8 mouse cellular contexts compared by ENCODE assay signal in the genomic region with DNA sequence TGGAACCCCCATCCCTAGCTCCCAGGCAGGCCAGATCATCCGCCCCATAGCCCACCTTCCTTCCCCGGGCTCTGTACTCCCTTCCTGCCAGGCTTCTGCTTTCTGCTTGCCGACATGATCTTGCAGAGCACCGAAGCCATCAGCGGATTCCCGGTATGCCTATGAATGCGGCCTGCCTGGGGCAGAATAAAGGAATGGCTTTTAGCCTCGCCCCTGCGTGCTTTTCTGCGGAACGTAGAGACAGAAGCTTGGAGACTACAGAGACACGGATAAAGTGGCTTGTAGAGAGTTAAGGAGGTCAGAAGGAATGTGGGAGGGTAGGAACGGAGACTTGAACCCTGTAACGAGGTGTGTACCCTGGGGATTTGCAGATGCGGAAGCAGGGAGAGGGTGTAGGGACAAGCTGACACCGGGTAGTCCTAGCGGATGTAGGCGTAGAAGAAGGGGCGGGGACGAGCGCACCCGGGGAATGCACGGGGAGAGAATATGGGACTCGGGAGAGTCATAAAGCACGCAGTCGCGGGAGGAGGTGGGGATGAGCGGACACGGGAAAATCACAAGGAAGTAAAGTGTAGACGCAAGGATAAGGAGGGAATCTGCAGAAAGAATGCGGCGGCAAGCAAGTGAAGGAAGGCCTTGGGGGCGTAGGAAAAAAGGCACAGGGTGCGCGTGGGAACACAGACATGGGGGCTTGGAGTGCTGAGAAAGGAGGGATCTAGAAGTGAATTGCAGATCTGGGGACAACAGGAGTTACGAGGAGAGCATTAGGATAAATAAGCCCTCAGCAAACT. TPM values are rescaled to one million over a fixed set of nuclear protein-coding genes. Genes with fewer than 3 reads are reported as not detected.
A peak's percentile ranks its signal among the peaks of the same experiment; 100 is the strongest.
DNase-seq lines count a peak whose midpoint lies in the region; ATAC-seq lines count a peak whose summit lies in the region.

No protein-coding gene starts in this region.

- peak; percentile 90 to 96 for DNase-seq in adrenal gland, adult (ENCODE audit: inconsistent age in 2 of 2, low spot score in 1 of 2)
- peak; percentile 78 for DNase-seq in embryo, embryonic 11 days
- DNase-seq in gastrocnemius, postnatal 14 days = peak; percentile 80
- peak; percentile 89 for DNase-seq in induced T-regulatory cell, adult 2 months (ENCODE audit: low read depth)
- peak; percentile 44 to 89 for DNase-seq in left cerebral cortex, postnatal 10 days (ENCODE audit: extremely low spot score in 1 of 2, low spot score in 2 of 2)
- DNase-seq in right cerebral cortex, postnatal 14 days = peak; percentile 59
- peak; percentile 73 for DNase-seq in urinary bladder, postnatal 25 days (ENCODE audit: low spot score)

- intact Hi-C loops in gastrocnemius, postnatal 14 days (cut with DNase I; ENCODE audit: low total_unique reads) = no loop called here
- intact Hi-C loops in left cerebral cortex, postnatal 10 days (cut with DNase I) = loop anchor here (10.0 kb wide), 1 partner anchor 129 kb away; a partner anchor contains a TSS

- ATAC-seq in megakaryocyte progenitor cell, adult 5-6 weeks (replicated peaks; ENCODE audit: poor library complexity) = peak; percentile 67

RNA-seq across cellular contexts. Expression of a gene that starts 0.6 kb away (rescaled TPM):
- 100 to 1,000 TPM; 341 to 442 TPM for total RNA-seq in gastrocnemius, postnatal 14 days (2021)
- total RNA-seq in left cerebral cortex, postnatal 10 days (2021) = 10 to 100 TPM; 52.2 to 55.8 TPM
- 450 and 456 TPM in 2 replicates for total RNA-seq in megakaryocyte progenitor cell, adult 5-6 weeks (2015)
- 759 and 825 TPM in 2 replicates for total RNA-seq in megakaryocyte progenitor cell, adult 5-6 weeks (2017)

RNA-seq across cellular contexts. Expression of a gene that starts 0.6 kb away (rescaled TPM):
- under 1 TPM in 1 of 2 experiments, not detected in 1; 0.80 TPM for total RNA-seq in gastrocnemius, postnatal 14 days (2021)
- 1 to 10 TPM in 1 of 2 experiments, under 1 TPM in 1; 0.79 to 1.4 TPM for total RNA-seq in left cerebral cortex, postnatal 10 days (2021)
- not detected in 2 replicates for total RNA-seq in megakaryocyte progenitor cell, adult 5-6 weeks (2015)
- 1.8 and 2.3 TPM in 2 replicates for total RNA-seq in megakaryocyte progenitor cell, adult 5-6 weeks (2017)

RNA-seq across cellular contexts. Expression of a gene that starts 2.7 kb away (rescaled TPM):
- total RNA-seq in gastrocnemius, postnatal 14 days (2021) = not detected
- not detected for total RNA-seq in left cerebral cortex, postnatal 10 days (2021)
- total RNA-seq in megakaryocyte progenitor cell, adult 5-6 weeks (2015) = 0.49 and 0.66 TPM in 2 replicates
- not detected in 2 replicates for total RNA-seq in megakaryocyte progenitor cell, adult 5-6 weeks (2017)

RNA-seq across cellular contexts. Expression of a gene that starts 6.4 kb away (rescaled TPM):
- not detected for total RNA-seq in gastrocnemius, postnatal 14 days (2021)
- total RNA-seq in left cerebral cortex, postnatal 10 days (2021) = not detected
- 1,033 and 1,153 TPM in 2 replicates for total RNA-seq in megakaryocyte progenitor cell, adult 5-6 weeks (2015)
- 382 and 449 TPM in 2 replicates for total RNA-seq in megakaryocyte progenitor cell, adult 5-6 weeks (2017)

RNA-seq across cellular contexts. Expression of a gene that starts 15.9 kb away (rescaled TPM):
- not detected for total RNA-seq in gastrocnemius, postnatal 14 days (2021)
- total RNA-seq in left cerebral cortex, postnatal 10 days (2021) = not detected
- 0.42 TPM in 1 of 2 replicates, not detected in the other for total RNA-seq in megakaryocyte progenitor cell, adult 5-6 weeks (2015)
- total RNA-seq in megakaryocyte progenitor cell, adult 5-6 weeks (2017) = not detected in 2 replicates

Comparison
In these comparisons a context has a peak if more than half of its experiments do, and no peak if none do; other contexts are left out.
1. Peak in every context shown above with its lines: DNase-seq and ATAC-seq.
2. RNA of a gene that starts 0.6 kb away (total RNA-seq): 450 to 825 TPM in megakaryocyte progenitor cell, adult 5-6 weeks and 341 to 442 TPM in gastrocnemius, postnatal 14 days; 52.2 to 55.8 TPM in left cerebral cortex, postnatal 10 days; every median in the first group is over 4 times any median in the second.